Mouse (Mus musculus) bone marrow, adult 2 months (tissue): ENCODE results near the gene Ubb.

Experiments
- CTCF ChIP-seq: fragments of 200-500 bp; IDR thresholded peaks from 2 replicates; pipeline ENCODE4 v1.5.1; 2011; ENCODE audit warnings: low read length, control low read depth; ENCODE audit not compliant: control insufficient read depth, insufficient read depth
- POLR2A ChIP-seq: fragments of 200-500 bp; IDR thresholded peaks from 2 replicates; pipeline ENCODE4 v1.6.1; 2011; ENCODE audit warnings: low read depth, mild to moderate bottlenecking, control low read depth, low read length, borderline replicate concordance; ENCODE audit not compliant: control insufficient read depth

DNA sequence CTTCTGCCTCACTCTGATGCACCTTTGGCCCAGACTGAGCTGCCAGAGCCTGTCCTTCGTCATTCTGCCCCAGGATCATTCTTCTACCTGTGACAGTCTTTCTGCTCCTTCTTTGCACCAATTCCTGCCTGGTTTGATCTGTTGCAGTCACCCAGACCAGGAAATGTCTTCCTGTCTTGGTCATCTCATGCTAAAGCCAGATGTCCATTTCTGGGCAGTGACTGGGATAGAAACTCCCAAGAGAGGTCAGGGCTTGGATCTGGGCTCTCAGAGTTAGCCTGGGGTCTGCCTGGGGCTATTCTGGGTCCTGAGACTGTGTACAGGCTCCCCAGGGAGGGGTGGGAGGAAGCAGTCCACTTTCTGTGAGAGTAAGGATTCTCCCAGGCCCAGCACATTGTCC is 15.2 kb downstream of the Ubb start:
- TF ChIP-seq POLR2A = no peak
- no peak for TF ChIP-seq CTCF
